Mouse (Mus musculus): Measurements from ENCODE around the gene Abcg5. TPM values are rescaled to one million over a fixed set of nuclear protein-coding genes. Genes with fewer than 3 reads are reported as not detected.

The Abcg5 gene
- polyA plus RNA-seq (2014; fragmentation: Nextera tagmentation; extraction: Ambion mirVana) = 0.50 and 0.66 TPM in 2 replicates

GRCm38 (mm10) chr17:84682734-84683717, at the start of gene Abcg5:
TSS of gene Abcg5 (minus strand) at chr17:84683011.
- Histone ChIP-seq H3K4me1 (ENCODE audit: control insufficient read depth, insufficient read depth, low read length) (no peaks in the 10 kb centered on the region), H3K27ac (ENCODE audit: low read depth, low read length) (no peak within 1 kb of the TSS), H3K36me3 (ENCODE audit: control insufficient read depth, insufficient read depth, low read length) (no peaks in the 10 kb centered on the region), H3K4me3 (ENCODE audit: low read depth, low read length) (no peak within 1 kb of the TSS), H3K27me3 (ENCODE audit: control insufficient read depth, insufficient read depth, low read length) (no peaks in the 10 kb centered on the region), H3K9me3 (ENCODE audit: control insufficient read depth, low read length) (no peaks in the 10 kb centered on the region), H3K9ac (replicated peaks; ENCODE audit: low read depth, low read length) (no peak within 1 kb of the TSS), H3K4me2 (ENCODE audit: low read depth, low read length) (no peak within 1 kb of the TSS)
- 77% methylated on average over 18 of the region's 18 CpGs for WGBS
- ATAC-seq (ENCODE audit: low read depth) = no peak

DNA sequence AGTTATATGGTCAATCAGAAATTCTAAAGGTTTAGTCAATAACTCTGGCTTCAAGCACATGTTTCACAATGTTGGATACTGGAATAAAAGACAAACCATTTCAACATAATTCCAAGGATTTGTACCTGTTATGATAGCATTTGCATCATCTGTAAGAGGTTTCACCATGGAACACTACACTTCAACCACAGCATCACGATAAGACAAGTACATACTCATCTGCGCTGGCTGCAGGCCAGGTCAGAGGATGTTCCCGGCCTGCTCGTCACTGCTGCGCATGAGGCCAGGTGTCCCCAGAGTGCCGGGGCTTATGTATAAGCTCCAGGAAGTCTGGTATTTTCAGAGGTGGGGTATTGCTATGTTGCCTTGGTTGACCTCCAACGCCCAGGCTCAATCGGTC, 49.8 kb upstream of the Abcg5 start:
- Histone ChIP-seq H3K4me3 (ENCODE audit: low read depth, low read length) (no peak overlapping the region), H3K27ac (ENCODE audit: low read depth, low read length) (no peak overlapping the region), H3K27me3 (ENCODE audit: control insufficient read depth, insufficient read depth, low read length) (no peaks in the 10 kb centered on the region), H3K4me1 (ENCODE audit: control insufficient read depth, insufficient read depth, low read length) (no peaks in the 10 kb centered on the region), H3K4me2 (ENCODE audit: low read depth, low read length) (no peak overlapping the region), H3K9me3 (ENCODE audit: control insufficient read depth, low read length) (no peaks in the 10 kb centered on the region), H3K9ac (replicated peaks; ENCODE audit: low read depth, low read length) (no peak overlapping the region), H3K36me3 (ENCODE audit: control insufficient read depth, insufficient read depth, low read length) (peaks cover 12% of the 10 kb centered on the region)
- no peak for ATAC-seq (ENCODE audit: low read depth)
- 92% methylated on average over 8 of the region's 8 CpGs for WGBS

- no peak overlapping the region for H3K27ac ChIP-seq (ENCODE audit: low read depth, low read length)
- H3K4me3 ChIP-seq (ENCODE audit: low read depth, low read length) = no peak overlapping the region
- H3K4me2 ChIP-seq (ENCODE audit: low read depth, low read length) = no peak overlapping the region
- H3K9me3 ChIP-seq (ENCODE audit: control insufficient read depth, low read length) = no peaks in the 10 kb centered on the region
- H3K9ac ChIP-seq (replicated peaks; ENCODE audit: low read depth, low read length) = no peak overlapping the region
- no peak for ATAC-seq (ENCODE audit: low read depth)
- no peaks in the 10 kb centered on the region for H3K4me1 ChIP-seq (ENCODE audit: control insufficient read depth, insufficient read depth, low read length)
- peaks cover 12% of the 10 kb centered on the region for H3K36me3 ChIP-seq (ENCODE audit: control insufficient read depth, insufficient read depth, low read length)
- no peaks in the 10 kb centered on the region for H3K27me3 ChIP-seq (ENCODE audit: control insufficient read depth, insufficient read depth, low read length)
- WGBS = 85% methylated on average over 12 of the region's 12 CpGs
Measured at GRCm38 (mm10) chr17:84731361-84731760, 48.5 kb upstream of the Abcg5 start.

- Histone ChIP-seq H3K4me3 (ENCODE audit: low read depth, low read length) (no peak overlapping the region), H3K27ac (ENCODE audit: low read depth, low read length) (no peak overlapping the region), H3K27me3 (ENCODE audit: control insufficient read depth, insufficient read depth, low read length) (no peaks in the 10 kb centered on the region), H3K9me3 (ENCODE audit: control insufficient read depth, low read length) (no peaks in the 10 kb centered on the region), H3K4me1 (ENCODE audit: control insufficient read depth, insufficient read depth, low read length) (no peaks in the 10 kb centered on the region), H3K4me2 (ENCODE audit: low read depth, low read length) (no peak overlapping the region), H3K9ac (replicated peaks; ENCODE audit: low read depth, low read length) (no peak overlapping the region), H3K36me3 (ENCODE audit: control insufficient read depth, insufficient read depth, low read length) (peaks cover 12% of the 10 kb centered on the region)
- WGBS = 98% methylated on average over 5 of the region's 5 CpGs
- ATAC-seq (ENCODE audit: low read depth) = no peak
Measured at GRCm38 (mm10) chr17:84729140-84729539, 46.3 kb upstream of the Abcg5 start.

- 82% methylated on average over 1 of the region's 1 CpGs for WGBS
- Histone ChIP-seq H3K4me1 (ENCODE audit: control insufficient read depth, insufficient read depth, low read length) (no peaks in the 10 kb centered on the region), H3K4me3 (ENCODE audit: low read depth, low read length) (no peak overlapping the region)
Measured at GRCm38 (mm10) chr17:84728201-84728911, 45.5 kb upstream of the Abcg5 start.

DNA sequence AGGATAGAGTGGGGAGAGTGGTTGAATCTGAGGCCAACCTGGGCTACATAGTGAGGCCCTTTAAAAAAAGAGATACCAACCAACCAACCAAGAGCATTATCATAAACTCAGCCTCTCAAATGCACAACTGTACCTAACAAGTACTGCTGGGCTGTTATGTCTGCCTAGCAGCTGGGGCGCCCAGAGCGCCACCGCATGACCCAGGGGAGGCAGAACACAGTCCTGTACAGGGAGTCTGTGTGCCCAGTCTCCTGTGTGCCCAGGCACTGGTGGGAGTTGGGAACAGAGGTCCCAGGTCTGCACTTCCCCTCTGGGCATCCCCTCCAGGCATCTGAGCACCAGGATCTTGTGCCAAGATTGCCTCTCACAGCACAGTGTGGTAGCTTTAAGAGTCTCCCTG, 42.4 kb upstream of the Abcg5 start:
- WGBS = 97% methylated on average over 3 of the region's 3 CpGs
- H3K36me3 ChIP-seq (ENCODE audit: control insufficient read depth, insufficient read depth, low read length) = peaks cover 2% of the 10 kb centered on the region
- H3K4me2 ChIP-seq (ENCODE audit: low read depth, low read length) = no peak overlapping the region
- no peaks in the 10 kb centered on the region for H3K27me3 ChIP-seq (ENCODE audit: control insufficient read depth, insufficient read depth, low read length)
- H3K9me3 ChIP-seq (ENCODE audit: control insufficient read depth, low read length) = no peaks in the 10 kb centered on the region
- no peaks in the 10 kb centered on the region for H3K4me1 ChIP-seq (ENCODE audit: control insufficient read depth, insufficient read depth, low read length)
- no peak for ATAC-seq (ENCODE audit: low read depth)
- H3K4me3 ChIP-seq (ENCODE audit: low read depth, low read length) = no peak overlapping the region
- no peak overlapping the region for H3K27ac ChIP-seq (ENCODE audit: low read depth, low read length)
- no peak overlapping the region for H3K9ac ChIP-seq (replicated peaks; ENCODE audit: low read depth, low read length)

More at GRCm38 (mm10) chr17:84728201-84728911, 45.5 kb upstream of the Abcg5 start:
- Histone ChIP-seq H3K36me3 (ENCODE audit: control insufficient read depth, insufficient read depth, low read length) (peaks cover 12% of the 10 kb centered on the region), H3K27ac (ENCODE audit: low read depth, low read length) (no peak overlapping the region), H3K4me2 (ENCODE audit: low read depth, low read length) (no peak overlapping the region), H3K9me3 (ENCODE audit: control insufficient read depth, low read length) (no peaks in the 10 kb centered on the region), H3K9ac (replicated peaks; ENCODE audit: low read depth, low read length) (no peak overlapping the region), H3K27me3 (ENCODE audit: control insufficient read depth, insufficient read depth, low read length) (no peaks in the 10 kb centered on the region)
- no peak for ATAC-seq (ENCODE audit: low read depth)

DNA sequence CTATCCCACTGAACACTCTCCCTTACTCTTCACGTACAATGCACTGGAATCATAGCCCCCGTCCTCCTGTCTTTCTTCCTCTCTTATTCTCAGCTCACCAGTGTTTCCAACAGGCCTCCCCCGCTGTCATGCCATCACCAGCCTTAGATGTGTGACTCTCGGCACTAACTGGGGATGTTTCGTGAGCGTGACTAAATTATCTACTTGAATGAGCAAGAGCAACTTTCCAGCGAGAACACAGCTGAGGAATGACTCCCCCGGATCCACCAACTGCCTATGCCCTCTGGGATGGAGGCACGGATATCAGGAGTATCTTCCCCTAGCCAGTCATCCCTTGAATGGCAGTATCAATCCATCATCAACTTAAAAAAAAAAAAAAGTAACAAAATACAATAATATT, 41.2 kb upstream of the Abcg5 start:
- Histone ChIP-seq H3K9ac (replicated peaks; ENCODE audit: low read depth, low read length) (no peak overlapping the region), H3K27me3 (ENCODE audit: control insufficient read depth, insufficient read depth, low read length) (no peaks in the 10 kb centered on the region), H3K9me3 (ENCODE audit: control insufficient read depth, low read length) (no peaks in the 10 kb centered on the region), H3K4me2 (ENCODE audit: low read depth, low read length) (no peak overlapping the region), H3K36me3 (ENCODE audit: control insufficient read depth, insufficient read depth, low read length) (no peaks in the 10 kb centered on the region; the same call in 1 of the 2 replicates), H3K4me1 (ENCODE audit: control insufficient read depth, insufficient read depth, low read length) (no peaks in the 10 kb centered on the region), H3K4me3 (ENCODE audit: low read depth, low read length) (no peak overlapping the region), H3K27ac (ENCODE audit: low read depth, low read length) (no peak overlapping the region)
- 63% methylated on average over 9 of the region's 9 CpGs for WGBS
- ATAC-seq (ENCODE audit: low read depth) = no peak

DNA sequence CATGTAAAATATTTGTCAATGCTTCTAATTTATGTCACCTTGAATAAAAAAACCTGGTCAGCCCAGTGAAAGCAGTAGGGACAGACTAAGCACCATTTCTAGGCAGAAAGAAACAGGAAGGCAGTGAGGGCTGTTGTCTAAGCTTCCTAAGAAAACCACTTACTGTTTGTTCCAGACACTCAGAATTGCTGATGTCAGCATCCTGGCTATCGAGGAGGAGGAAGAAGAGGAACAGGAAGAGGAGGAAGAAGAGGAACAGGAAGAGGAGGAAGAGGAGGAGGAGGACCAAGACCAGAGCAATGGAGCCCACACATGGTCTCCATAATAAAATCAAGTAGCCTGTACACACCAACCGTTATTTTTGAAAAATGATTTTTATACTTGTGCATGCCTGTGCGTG, 36.3 kb upstream of the Abcg5 start:
- H3K4me2 ChIP-seq (ENCODE audit: low read depth, low read length) = no peak overlapping the region
- H3K9ac ChIP-seq (replicated peaks; ENCODE audit: low read depth, low read length) = no peak overlapping the region
- no peaks in the 10 kb centered on the region for H3K9me3 ChIP-seq (ENCODE audit: control insufficient read depth, low read length)
- 82% methylated on average over 3 of the region's 3 CpGs for WGBS
- H3K4me3 ChIP-seq (ENCODE audit: low read depth, low read length) = no peak overlapping the region
- H3K27ac ChIP-seq (ENCODE audit: low read depth, low read length) = no peak overlapping the region
- ATAC-seq (ENCODE audit: low read depth) = no peak
- H3K27me3 ChIP-seq (ENCODE audit: control insufficient read depth, insufficient read depth, low read length) = no peaks in the 10 kb centered on the region
- H3K4me1 ChIP-seq (ENCODE audit: control insufficient read depth, insufficient read depth, low read length) = no peaks in the 10 kb centered on the region
- H3K36me3 ChIP-seq (ENCODE audit: control insufficient read depth, insufficient read depth, low read length) = no peaks in the 10 kb centered on the region

DNA sequence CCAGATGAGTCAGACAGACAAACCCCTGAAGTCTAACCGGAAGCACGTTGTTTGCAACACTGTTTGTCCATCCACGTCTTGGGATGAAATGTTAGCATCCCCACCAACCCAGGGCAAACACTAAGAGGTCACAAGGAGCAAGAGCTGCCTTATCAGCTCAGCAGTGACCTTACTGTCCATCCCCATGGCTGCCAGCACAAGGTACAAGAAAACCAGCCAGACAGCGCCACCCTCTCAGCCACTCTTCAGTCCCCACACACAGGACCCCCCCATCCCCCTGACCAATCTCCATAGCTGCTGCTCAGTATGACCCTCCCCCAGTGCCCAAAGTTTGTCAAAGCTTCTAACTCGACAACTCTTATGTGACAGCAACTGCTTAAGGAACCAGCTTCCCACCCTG, 34.6 kb upstream of the Abcg5 start:
- 79% methylated on average over 5 of the region's 5 CpGs for WGBS
- no peaks in the 10 kb centered on the region for H3K9me3 ChIP-seq (ENCODE audit: control insufficient read depth, low read length)
- no peaks in the 10 kb centered on the region for H3K27me3 ChIP-seq (ENCODE audit: control insufficient read depth, insufficient read depth, low read length)
- H3K4me3 ChIP-seq (ENCODE audit: low read depth, low read length) = no peak overlapping the region
- H3K27ac ChIP-seq (ENCODE audit: low read depth, low read length) = no peak overlapping the region
- no peaks in the 10 kb centered on the region for H3K36me3 ChIP-seq (ENCODE audit: control insufficient read depth, insufficient read depth, low read length)
- H3K4me2 ChIP-seq (ENCODE audit: low read depth, low read length) = no peak overlapping the region
- no peak overlapping the region for H3K9ac ChIP-seq (replicated peaks; ENCODE audit: low read depth, low read length)
- no peak for ATAC-seq (ENCODE audit: low read depth)
- H3K4me1 ChIP-seq (ENCODE audit: control insufficient read depth, insufficient read depth, low read length) = 0 out of 2 replicates have a peak, but pooled peaks cover 3% of the 10 kb centered on the region

Measured in neural tube, embryonic 14.5 days (tissue).